Comparison of ENCODE assay signal across 12 mouse cellular contexts in genomic region chr15:84621722-84622428, GRCm38 (mm10). TPM values are rescaled to one million over a fixed set of nuclear protein-coding genes. Genes with fewer than 3 reads are reported as not detected.
A peak's percentile ranks its signal among the peaks of the same experiment; 100 is the strongest.
DNase-seq lines count a peak whose midpoint lies in the region; ATAC-seq and TF ChIP-seq lines count a peak whose summit lies in the region.
"Had no signal": no experiment of that assay in that cellular context is flagged by ENCODE, and none has a peak within 500 bp of the region (broad histone marks: within the 10 kb centered on the region; RNA-seq: fewer than 3 reads in every experiment).

No protein-coding gene starts in this region.

- peaks cover 50% of the 10 kb centered on the region for H3K4me1 ChIP-seq in forebrain, embryonic 12.5 days
- H3K4me1 ChIP-seq in midbrain, postnatal 0 days (ENCODE audit: insufficient read depth, low read length): peaks cover 15% of the 10 kb centered on the region
- H3K4me1 ChIP-seq in heart, embryonic 12.5 days (replicated peaks): peaks cover 14% of the 10 kb centered on the region
- H3K4me1 ChIP-seq: liver, embryonic 13.5 days had no signal

- no peaks in the 10 kb centered on the region for H3K9me3 ChIP-seq in forebrain, embryonic 12.5 days
- H3K9me3 ChIP-seq in midbrain, postnatal 0 days (ENCODE audit: low read length): no peaks in the 10 kb centered on the region
- no peaks in the 10 kb centered on the region for H3K9me3 ChIP-seq in heart, embryonic 12.5 days (replicated peaks)
- H3K9me3 ChIP-seq: heart, embryonic 15.5 days; liver, embryonic 13.5 days had no signal

- H3K27me3 ChIP-seq in forebrain, embryonic 12.5 days: peaks cover 5% of the 10 kb centered on the region; the same call in 1 of the 2 replicates
- no peaks in the 10 kb centered on the region for H3K27me3 ChIP-seq in midbrain, postnatal 0 days (ENCODE audit: insufficient read depth, low read length)
- H3K27me3 ChIP-seq in heart, embryonic 12.5 days (replicated peaks): peaks cover 34% of the 10 kb centered on the region
- H3K27me3 ChIP-seq: liver, embryonic 13.5 days had no signal

- no peak overlapping the region for H3K4me3 ChIP-seq in forebrain, embryonic 12.5 days (replicated peaks)
- H3K4me3 ChIP-seq in midbrain, postnatal 0 days (ENCODE audit: low read depth, low read length): no peak overlapping the region
- H3K4me3 ChIP-seq in heart, embryonic 12.5 days: no peak overlapping the region
- H3K4me3 ChIP-seq: heart, embryonic 15.5 days; liver, embryonic 13.5 days had no signal

- H3K4me2 ChIP-seq in forebrain, embryonic 12.5 days: peak overlapping the region; percentile 34
- no peak overlapping the region for H3K4me2 ChIP-seq in midbrain, postnatal 0 days (ENCODE audit: low read depth, low read length, poor library complexity, severe bottlenecking)
- H3K4me2 ChIP-seq in heart, embryonic 12.5 days: no peak overlapping the region
- H3K4me2 ChIP-seq: heart, embryonic 15.5 days; liver, embryonic 13.5 days had no signal

- H3K36me3 ChIP-seq in forebrain, embryonic 12.5 days (replicated peaks): no peaks in the 10 kb centered on the region
- no peaks in the 10 kb centered on the region for H3K36me3 ChIP-seq in midbrain, postnatal 0 days (ENCODE audit: insufficient read depth, low read length)
- no peaks in the 10 kb centered on the region for H3K36me3 ChIP-seq in heart, embryonic 12.5 days
- H3K36me3 ChIP-seq: heart, embryonic 15.5 days; liver, embryonic 13.5 days had no signal

- 20% methylated on average over 14 of the region's 14 CpGs for WGBS in forebrain, embryonic 12.5 days
- WGBS in large intestine, adult 2 months: 42% methylated on average over 14 of the region's 14 CpGs
- 26% methylated on average over 14 of the region's 14 CpGs for WGBS in midbrain, postnatal 0 days
- WGBS in heart, embryonic 12.5 days: 35% methylated on average over 14 of the region's 14 CpGs

- ATAC-seq in forebrain, embryonic 12.5 days (ENCODE audit: low FRiP score): peak; percentile 73
- no peak for ATAC-seq in midbrain, postnatal 0 days (ENCODE audit: low FRiP score)
- no peak for ATAC-seq in heart, embryonic 12.5 days (ENCODE audit: insufficient number of reproducible peaks, low FRiP score)

- peak; percentile 66 to 82 for DNase-seq in cerebellum, postnatal 10 days
- DNase-seq in cerebellum, adult 11-12 months: no peak
- peak; percentile 10 for DNase-seq in large intestine, adult 2 months (ENCODE audit: low read depth, low spot score)
- peak; percentile 67 for DNase-seq in midbrain, postnatal 0 days (ENCODE audit: low spot score)
- no peak for DNase-seq in lung, postnatal 14 days
- DNase-seq in gastrocnemius, postnatal 25 days: no peak
- DNase-seq: embryo, embryonic 11 days; kidney, postnatal 25 days; liver, embryonic 13.5 days had no signal

- TF ChIP-seq CTCF in midbrain, postnatal 0 days (IDR thresholded peaks at IDR 0.05): no peak

- H3K27ac ChIP-seq in forebrain, embryonic 12.5 days: peak overlapping the region; percentile 75
- H3K27ac ChIP-seq in midbrain, postnatal 0 days (ENCODE audit: low read depth, low read length): no peak overlapping the region
- H3K27ac ChIP-seq in heart, embryonic 12.5 days (ENCODE audit: poor library complexity, severe bottlenecking): no peak overlapping the region
- H3K27ac ChIP-seq: heart, embryonic 15.5 days; liver, embryonic 13.5 days had no signal

- no peak overlapping the region for H3K9ac ChIP-seq in forebrain, embryonic 12.5 days
- H3K9ac ChIP-seq in midbrain, postnatal 0 days (replicated peaks; ENCODE audit: low read length, poor library complexity, severe bottlenecking): no peak overlapping the region
- no peak overlapping the region for H3K9ac ChIP-seq in heart, embryonic 12.5 days
- H3K9ac ChIP-seq: heart, embryonic 15.5 days; liver, embryonic 13.5 days had no signal

RNA-seq across cellular contexts. Expression of gene Prr5, which starts 47.5 kb away (rescaled TPM):
- polyA plus RNA-seq in forebrain, embryonic 12.5 days (2016; fragmentation: Nextera tagmentation; extraction: Ambion mirVana): 7.6 and 10.1 TPM in 2 replicates
- polyA plus RNA-seq in large intestine, adult 2 months (2012; rRNA removed): 52.4 and 54.3 TPM in 2 replicates
- total RNA-seq in midbrain, postnatal 0 days (2014; rRNA removed): 25.8 and 33.4 TPM in 2 replicates
- 37.8 and 40.7 TPM in 2 replicates for polyA plus RNA-seq in midbrain, postnatal 0 days (2015; fragmentation: Nextera tagmentation; extraction: Ambion mirVana)
- total RNA-seq in gastrocnemius, postnatal 25 days (2021): 1 to 10 TPM; 3.9 to 4.1 TPM
- polyA plus RNA-seq in heart, embryonic 12.5 days (2016; fragmentation: Nextera tagmentation; extraction: Ambion mirVana): 23.1 and 25.5 TPM in 2 replicates

Comparison
In these comparisons a context has a peak if more than half of its experiments do, and no peak if none do; other contexts are left out.
1. DNase-seq: peak in cerebellum, postnatal 10 days (2 of 2), large intestine, adult 2 months (single experiment) and midbrain, postnatal 0 days (single experiment); none in cerebellum, adult 11-12 months (single experiment), lung, postnatal 14 days (single experiment) and gastrocnemius, postnatal 25 days (single experiment).